Mouse (Mus musculus) heart, postnatal 0 days (tissue): ENCODE data around the gene Zcchc7. TPM values are rescaled to one million over a fixed set of nuclear protein-coding genes. Genes with fewer than 3 reads are reported as not detected.

Experiments used
- ATAC-seq: fragments of 200-750 bp; cut with Nextera tagmentation; 2 replicates; pipeline ENCODE4 v1.8.0; 2017; ENCODE audit warnings: low read depth, moderate number of reproducible peaks, moderate library complexity; ENCODE audit not compliant: insufficient read depth
- DNase-seq: peaks from one replicate; pipeline ENCODE4 v3.0.0-alpha.2; 2016; ENCODE audit warnings: low spot score
- H3K27ac ChIP-seq: fragments of 300-500 bp; sonication (generic); 2 replicates; pipeline ENCODE4 v1.5.1; 2014; ENCODE audit warnings: low read depth, mild to moderate bottlenecking
- H3K27me3 ChIP-seq: fragments of 300-500 bp; sonication (generic); 2 replicates; pipeline ENCODE4 v1.6.1; 2014; ENCODE audit warnings: low read length, mixed read lengths; ENCODE audit not compliant: control insufficient read depth, insufficient read depth
- H3K36me3 ChIP-seq: fragments of 300-500 bp; sonication (generic); replicated peaks from 2 replicates; pipeline ENCODE4 v1.6.1; 2014; ENCODE audit warnings: low read length, mixed read lengths; ENCODE audit not compliant: control insufficient read depth, insufficient read depth
- H3K4me1 ChIP-seq: fragments of 300-500 bp; sonication (generic); 2 replicates; pipeline ENCODE4 v1.6.1; 2014; ENCODE audit warnings: antibody characterized with exemption; ENCODE audit not compliant: control insufficient read depth, insufficient read depth
- H3K4me2 ChIP-seq: fragments of 300-500 bp; sonication (generic); 2 replicates; pipeline ENCODE4 v1.6.1; 2014; ENCODE audit warnings: low read depth, mild to moderate bottlenecking, low read length, moderate library complexity
- H3K4me3 ChIP-seq: fragments of 300-500 bp; sonication (generic); 2 replicates; pipeline ENCODE4 v1.5.1; 2014; ENCODE audit warnings: low read depth, low read length
- H3K9ac ChIP-seq: fragments of 300-500 bp; sonication (generic); replicated peaks from 2 replicates; pipeline ENCODE4 v1.6.1; 2014; ENCODE audit warnings: low read depth, low read length, mixed read lengths
- H3K9me3 ChIP-seq: fragments of 300-500 bp; sonication (generic); replicated peaks from 2 replicates; pipeline ENCODE4 v1.6.1; 2016; ENCODE audit warnings: low read length; ENCODE audit not compliant: control insufficient read depth
- CTCF ChIP-seq: IDR thresholded peaks from 2 replicates; pipeline ENCODE4 v1.5.1; 2016; ENCODE audit warnings: antibody characterized with exemption, control low read depth, low read depth
- EP300 ChIP-seq: IDR thresholded peaks from 2 replicates; pipeline ENCODE4 v1.6.1; 2016; ENCODE audit warnings: antibody characterized with exemption, low read depth
- whole genome bisulfite sequencing: fragments of 180-500 bp; shearing (Covaris S2); extraction: QIAGEN DNeasy Blood & Tissue Kit; methylation state at CpG from one replicate; pipeline ENCODE4 v1.1.7; 2014; 5-methylcytosine and 5-hydroxymethylcytosine counted together
- polyA plus RNA-seq: library from polyadenylated mRNA; unstranded; fragments of >200 nt; fragmentation: Nextera tagmentation; extraction: Ambion mirVana; gene quantifications from 2 replicates; pipeline ENCODE4 v1.2.1, GENCODE M21; 2015
- total RNA-seq: library from RNA; depleted of rRNA; stranded (reverse); fragments of >200 nt; gene quantifications from 2 replicates; pipeline ENCODE4 v1.2.3, GENCODE M21; 2014; ENCODE audit warnings: low replicate concordance

Gene Zcchc7
- total and polyA plus RNA-seq, 2 experiments from 2014 or later = 14.1 to 22.4 TPM

DNA sequence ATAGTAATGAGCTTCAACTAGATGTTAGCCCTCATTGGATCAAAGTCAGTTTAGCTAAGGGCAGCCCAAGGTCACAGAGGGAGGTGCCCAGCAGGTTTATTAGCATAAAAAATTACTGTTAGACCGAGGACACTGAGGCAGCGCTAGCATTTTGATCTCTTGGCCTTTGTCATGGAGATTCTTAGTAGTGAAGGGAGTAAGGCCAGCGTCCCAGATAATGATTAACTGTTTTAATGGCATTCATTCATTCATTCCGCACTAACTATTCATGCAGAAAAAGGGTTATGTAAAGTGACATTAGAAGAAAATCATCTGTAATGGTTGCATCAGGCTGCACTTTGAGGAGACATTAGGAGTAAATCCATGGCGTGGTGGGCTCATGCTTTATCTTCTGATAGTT is 165.2 kb downstream of the Zcchc7 start:
- 92% methylated on average over 5 of the region's 5 CpGs for WGBS
- H3K9me3 ChIP-seq = no peaks in the 10 kb centered on the region
- no peaks in the 10 kb centered on the region for H3K27me3 ChIP-seq
- H3K4me3 ChIP-seq = no peak overlapping the region
- H3K4me1 ChIP-seq = no peaks in the 10 kb centered on the region
- no peak overlapping the region for H3K4me2 ChIP-seq
- H3K9ac ChIP-seq = no peak overlapping the region
- DNase-seq = no peak
- no peak overlapping the region for H3K27ac ChIP-seq
- peaks cover 6% of the 10 kb centered on the region for H3K36me3 ChIP-seq
- TF ChIP-seq EP300 (no peak), CTCF (no peak)
- no peak for ATAC-seq

- no peaks in the 10 kb centered on the region for H3K4me1 ChIP-seq
- H3K27ac ChIP-seq = no peak overlapping the region
- no peak for TF ChIP-seq EP300
- no peak for TF ChIP-seq CTCF
- H3K27me3 ChIP-seq = no peaks in the 10 kb centered on the region
- H3K36me3 ChIP-seq = peaks cover 21% of the 10 kb centered on the region
- no peak overlapping the region for H3K9ac ChIP-seq
- ATAC-seq (no peak), DNase-seq (no peak)
- 79% methylated on average over 7 of the region's 7 CpGs for WGBS
- H3K4me3 ChIP-seq = no peak overlapping the region
- no peaks in the 10 kb centered on the region for H3K9me3 ChIP-seq
- H3K4me2 ChIP-seq = no peak overlapping the region
Measured at GRCm38 (mm10) chr4:44922466-44923128, 166.9 kb downstream of the Zcchc7 start.

DNA sequence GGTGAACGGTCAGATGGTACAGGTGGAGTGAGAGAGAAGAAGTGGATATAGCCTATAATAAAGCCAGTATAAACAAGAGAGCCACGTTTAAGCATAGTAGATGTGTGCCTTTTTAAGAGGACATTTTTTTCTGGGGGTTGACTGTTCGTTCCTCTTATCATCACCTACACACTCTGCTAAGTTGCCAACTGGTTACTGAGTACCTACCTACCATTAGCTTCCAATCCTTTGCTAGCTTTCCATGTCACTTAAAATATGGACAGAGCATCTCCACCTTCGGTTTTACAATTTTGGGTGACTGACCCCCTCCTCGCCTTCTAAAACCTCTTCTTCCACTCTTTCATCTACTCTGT is 167.4 kb downstream of the Zcchc7 start:
- H3K36me3 ChIP-seq = peaks cover 21% of the 10 kb centered on the region
- no peaks in the 10 kb centered on the region for H3K4me1 ChIP-seq
- H3K9me3 ChIP-seq = no peaks in the 10 kb centered on the region
- no peak overlapping the region for H3K4me2 ChIP-seq
- TF ChIP-seq EP300 (no peak), CTCF (no peak)
- H3K4me3 ChIP-seq = no peak overlapping the region
- WGBS = 84% methylated on average over 5 of the region's 5 CpGs
- no peak overlapping the region for H3K9ac ChIP-seq
- H3K27ac ChIP-seq = no peak overlapping the region
- ATAC-seq = no peak
- no peaks in the 10 kb centered on the region for H3K27me3 ChIP-seq
- no peak for DNase-seq

- 80% methylated on average over 2 of the region's 2 CpGs for WGBS
- peaks cover 60% of the 10 kb centered on the region for H3K36me3 ChIP-seq
Measured at GRCm38 (mm10) chr4:44927934-44928333, 172.3 kb downstream of the Zcchc7 start.

GRCm38 (mm10) chr4:44928790-44929189 is 173.1 kb downstream of the Zcchc7 start:
- Histone ChIP-seq H3K27ac (no peak overlapping the region), H3K4me1 (no peaks in the 10 kb centered on the region), H3K27me3 (no peaks in the 10 kb centered on the region), H3K4me3 (no peak overlapping the region), H3K4me2 (no peak overlapping the region), H3K36me3 (peaks cover 68% of the 10 kb centered on the region), H3K9me3 (no peaks in the 10 kb centered on the region), H3K9ac (no peak overlapping the region)
- TF ChIP-seq CTCF = no peak
- WGBS = 81% methylated on average over 3 of the region's 3 CpGs
- DNase-seq (no peak), ATAC-seq (no peak)

More at GRCm38 (mm10) chr4:44927934-44928333, 172.3 kb downstream of the Zcchc7 start:
- Histone ChIP-seq H3K4me3 (no peak overlapping the region), H3K4me1 (no peaks in the 10 kb centered on the region), H3K27ac (no peak overlapping the region), H3K9me3 (no peaks in the 10 kb centered on the region), H3K27me3 (no peaks in the 10 kb centered on the region), H3K9ac (no peak overlapping the region), H3K4me2 (no peak overlapping the region)
- ATAC-seq = no peak
- no peak for TF ChIP-seq CTCF
- no peak for TF ChIP-seq EP300
- no peak for DNase-seq

- Histone ChIP-seq H3K36me3 (peaks cover 66% of the 10 kb centered on the region), H3K4me2 (no peak overlapping the region), H3K9me3 (no peaks in the 10 kb centered on the region), H3K9ac (no peak overlapping the region), H3K4me3 (no peak overlapping the region), H3K27ac (no peak overlapping the region), H3K27me3 (no peaks in the 10 kb centered on the region), H3K4me1 (no peaks in the 10 kb centered on the region)
- DNase-seq (no peak), ATAC-seq (no peak)
- TF ChIP-seq EP300 = no peak
- no peak for TF ChIP-seq CTCF
- WGBS = 89% methylated on average over 7 of the region's 7 CpGs
Measured at GRCm38 (mm10) chr4:44930406-44930805, 174.7 kb downstream of the Zcchc7 start.
